Mouse (Mus musculus) hindbrain, embryonic 12.5 days (tissue): ENCODE results near the gene Ptma. TPM values are rescaled to one million over a fixed set of nuclear protein-coding genes. Genes with fewer than 3 reads are reported as not detected.

Experiments used
- ATAC-seq: fragments of 200-750 bp; cut with Nextera tagmentation; 2 replicates; pipeline ENCODE4 v1.8.0; 2017; ENCODE audit warnings: moderate TSS enrichment; ENCODE audit not compliant: low FRiP score
- H3K27ac ChIP-seq: fragments of 300-500 bp; sonication (generic); 2 replicates; pipeline ENCODE4 v1.5.1; 2016; ENCODE audit warnings: mild to moderate bottlenecking
- H3K27me3 ChIP-seq: fragments of 300-500 bp; sonication (generic); 2 replicates; pipeline ENCODE4 v1.6.1; 2016; ENCODE audit warnings: mild to moderate bottlenecking
- H3K36me3 ChIP-seq: fragments of 300-500 bp; sonication (generic); 2 replicates; pipeline ENCODE4 v1.6.1; 2016; ENCODE audit warnings: mild to moderate bottlenecking
- H3K4me1 ChIP-seq: fragments of 300-500 bp; sonication (generic); 2 replicates; pipeline ENCODE4 v1.6.1; 2016
- H3K4me2 ChIP-seq: fragments of 300-500 bp; sonication (generic); replicated peaks from 2 replicates; pipeline ENCODE4 v1.6.1; 2016; ENCODE audit warnings: mild to moderate bottlenecking
- H3K4me3 ChIP-seq: fragments of 300-500 bp; sonication (generic); 2 replicates; pipeline ENCODE4 v1.5.1; 2016; ENCODE audit warnings: mild to moderate bottlenecking
- H3K9ac ChIP-seq: fragments of 300-500 bp; sonication (generic); 2 replicates; pipeline ENCODE4 v1.6.1; 2016; ENCODE audit warnings: mild to moderate bottlenecking, moderate library complexity
- H3K9me3 ChIP-seq: fragments of 300-500 bp; sonication (generic); replicated peaks from 2 replicates; pipeline ENCODE4 v1.6.1; 2016; ENCODE audit warnings: mild to moderate bottlenecking
- WGBS: fragments of 180-500 bp; shearing (Covaris S2); methylation state at CpG from one replicate; pipeline ENCODE4 v1.1.7; 2016; 5-methylcytosine and 5-hydroxymethylcytosine counted together
- polyA plus RNA-seq: library from polyadenylated mRNA; unstranded; fragments of >200 nt; fragmentation: Nextera tagmentation; extraction: Ambion mirVana; gene quantifications from 2 replicates; pipeline ENCODE4 v1.2.1, GENCODE M21; 2016

The Ptma gene
- polyA plus RNA-seq, 1 experiment from 2014 or later: 2,735 TPM

- 98% methylated on average over 2 of the region's 2 CpGs for WGBS
- peaks cover 2% of the 10 kb centered on the region; the same call in 1 of the 2 replicates for H3K36me3 ChIP-seq
- ATAC-seq: no peak
These were observed 44.9 kb downstream of the Ptma start for GRCm38 (mm10) chr1:86571381-86571780.

GRCm38 (mm10) chr1:86571941-86572340 is 45.4 kb downstream of the Ptma start:
- no peak for ATAC-seq
- H3K4me1 ChIP-seq: no peaks in the 10 kb centered on the region
- WGBS: 91% methylated on average over 4 of the region's 4 CpGs
- H3K4me3 ChIP-seq: no peak overlapping the region
- no peaks in the 10 kb centered on the region; the same call in 1 of the 2 replicates for H3K36me3 ChIP-seq
- no peak overlapping the region for H3K9ac ChIP-seq
- H3K9me3 ChIP-seq: no peaks in the 10 kb centered on the region
- no peaks in the 10 kb centered on the region for H3K27me3 ChIP-seq
- no peak overlapping the region for H3K27ac ChIP-seq
- no peak overlapping the region for H3K4me2 ChIP-seq

More at GRCm38 (mm10) chr1:86571381-86571780, 44.9 kb downstream of the Ptma start:
- Histone ChIP-seq H3K9ac (no peak overlapping the region), H3K4me1 (no peaks in the 10 kb centered on the region), H3K9me3 (no peaks in the 10 kb centered on the region), H3K27me3 (no peaks in the 10 kb centered on the region), H3K4me2 (no peak overlapping the region), H3K27ac (no peak overlapping the region), H3K4me3 (no peak overlapping the region)

Other genes starting within 250 kb of the Ptma start
- gene B3gnt7, start 223.9 kb upstream of the Ptma start, polyA plus RNA-seq: 4.0 and 4.5 TPM in 2 replicates
- 345 and 366 TPM in 2 replicates for gene Ncl, start 167.3 kb upstream of the Ptma start, polyA plus RNA-seq
- gene Nmur1, start 100.5 kb upstream of the Ptma start, polyA plus RNA-seq: 0.23 TPM in 1 of 2 replicates, not detected in the other
- not detected in 2 replicates for gene Tex44, start 100.4 kb upstream of the Ptma start, polyA plus RNA-seq
- 93.7 and 100 TPM in 2 replicates for gene Pde6d, start 55.9 kb downstream of the Ptma start, polyA plus RNA-seq
- 60.2 and 60.6 TPM in 2 replicates for gene Cops7b, start 56.2 kb downstream of the Ptma start, polyA plus RNA-seq
- gene Nppc, start 143.8 kb downstream of the Ptma start, polyA plus RNA-seq: 14.7 and 16.0 TPM in 2 replicates
- gene Dis3l2, start 177.1 kb downstream of the Ptma start, polyA plus RNA-seq: 38.0 and 38.8 TPM in 2 replicates